Mouse (Mus musculus): ENCODE results near the gene Lmx1b. TPM values are rescaled to one million over a fixed set of nuclear protein-coding genes. Genes with fewer than 3 reads are reported as not detected.

Lmx1b gene
- polyA plus RNA-seq, 1 experiment from 2014 or later = 2.7 TPM

DNA sequence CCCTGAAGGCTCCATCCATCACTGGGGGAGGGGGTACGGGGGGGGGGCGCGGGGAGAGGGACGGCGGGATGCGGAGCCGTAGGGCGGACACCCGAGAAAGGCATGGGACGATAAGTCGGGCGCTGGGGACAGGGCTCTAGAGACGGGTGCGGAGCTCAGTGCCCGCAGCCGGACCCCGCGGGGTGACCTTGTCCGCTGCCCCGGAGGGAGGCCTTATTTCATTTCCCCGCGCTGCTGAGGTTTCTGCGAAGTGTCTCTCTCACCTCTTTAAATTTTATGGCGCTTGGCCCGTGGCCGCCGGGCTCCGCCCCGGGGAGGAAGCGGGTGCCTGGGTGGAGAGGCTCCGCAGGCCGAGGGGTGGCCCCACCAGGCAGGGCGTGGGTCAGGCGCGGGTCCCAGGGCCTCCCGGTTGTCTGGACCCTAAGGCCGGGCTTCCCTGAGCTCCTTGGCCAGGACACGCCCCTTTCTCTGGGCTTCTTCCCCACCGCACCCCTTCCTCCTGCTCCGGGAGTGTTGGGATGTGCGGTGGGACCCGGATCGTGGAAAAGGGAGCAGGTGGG, 96.0 kb downstream of the Lmx1b start:
- H3K36me3 ChIP-seq = no peaks in the 10 kb centered on the region
- H3K9ac ChIP-seq (replicated peaks) = peak overlapping the region; percentile 75
- H3K4me3 ChIP-seq (replicated peaks) = peak overlapping the region; percentile 51
- peak; percentile 34 for ATAC-seq
- peaks cover 36% of the 10 kb centered on the region for H3K4me1 ChIP-seq (replicated peaks)
- peak overlapping the region; percentile 90 for H3K27ac ChIP-seq
- peak overlapping the region; percentile 81 for H3K4me2 ChIP-seq (replicated peaks)
- WGBS = 1% methylated on average over 43 of the region's 43 CpGs
- no peaks in the 10 kb centered on the region for H3K9me3 ChIP-seq
- peaks cover 53% of the 10 kb centered on the region for H3K27me3 ChIP-seq

DNA sequence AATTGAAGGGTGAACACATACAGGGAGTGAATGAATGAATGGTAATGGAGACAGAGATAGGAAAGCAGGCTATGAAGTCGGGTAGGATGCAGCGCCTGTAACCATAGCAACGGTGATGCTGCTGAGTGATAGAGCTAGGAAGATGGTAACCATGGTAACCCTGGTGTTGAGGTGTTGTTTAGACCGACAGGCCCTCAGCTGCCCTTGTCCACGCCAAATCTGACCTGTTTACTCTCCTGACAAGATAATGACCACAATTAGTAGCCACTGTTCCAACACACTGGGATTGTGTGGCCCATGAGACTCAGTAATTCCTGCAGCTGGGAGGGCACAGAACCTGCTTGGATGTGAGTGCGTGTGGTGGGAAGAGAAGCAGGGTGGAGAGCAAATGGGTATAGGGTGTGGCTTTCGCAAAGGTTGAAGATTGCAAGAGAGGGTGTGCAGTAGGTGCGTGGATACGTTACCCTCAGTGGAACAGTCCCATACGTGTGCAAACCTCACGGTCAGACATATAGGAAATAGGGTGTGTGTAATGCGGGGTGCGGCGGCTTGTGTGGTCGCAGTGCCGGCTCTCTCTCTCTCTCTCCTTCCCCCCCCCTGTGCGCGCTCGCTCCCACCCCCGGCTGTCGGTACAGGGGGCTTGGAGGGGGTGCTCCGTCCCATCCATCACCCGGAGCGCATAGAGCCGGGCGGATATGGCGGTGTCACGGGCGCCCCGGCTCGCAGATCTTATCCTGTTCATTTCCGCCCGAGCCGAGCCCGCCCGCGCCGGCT, 96.7 kb downstream of the Lmx1b start:
- no peaks in the 10 kb centered on the region for H3K9me3 ChIP-seq
- H3K4me1 ChIP-seq (replicated peaks) = peaks cover 36% of the 10 kb centered on the region
- H3K4me3 ChIP-seq (replicated peaks) = peak overlapping the region; percentile 51
- H3K4me2 ChIP-seq (replicated peaks) = peak overlapping the region; percentile 81
- peak; percentile 82 for ATAC-seq
- peak overlapping the region; percentile 75 for H3K9ac ChIP-seq (replicated peaks)
- peak overlapping the region; percentile 90 for H3K27ac ChIP-seq
- H3K27me3 ChIP-seq = peaks cover 58% of the 10 kb centered on the region
- WGBS = under 1% methylated on average over 28 of the region's 38 CpGs
- no peaks in the 10 kb centered on the region for H3K36me3 ChIP-seq

DNA sequence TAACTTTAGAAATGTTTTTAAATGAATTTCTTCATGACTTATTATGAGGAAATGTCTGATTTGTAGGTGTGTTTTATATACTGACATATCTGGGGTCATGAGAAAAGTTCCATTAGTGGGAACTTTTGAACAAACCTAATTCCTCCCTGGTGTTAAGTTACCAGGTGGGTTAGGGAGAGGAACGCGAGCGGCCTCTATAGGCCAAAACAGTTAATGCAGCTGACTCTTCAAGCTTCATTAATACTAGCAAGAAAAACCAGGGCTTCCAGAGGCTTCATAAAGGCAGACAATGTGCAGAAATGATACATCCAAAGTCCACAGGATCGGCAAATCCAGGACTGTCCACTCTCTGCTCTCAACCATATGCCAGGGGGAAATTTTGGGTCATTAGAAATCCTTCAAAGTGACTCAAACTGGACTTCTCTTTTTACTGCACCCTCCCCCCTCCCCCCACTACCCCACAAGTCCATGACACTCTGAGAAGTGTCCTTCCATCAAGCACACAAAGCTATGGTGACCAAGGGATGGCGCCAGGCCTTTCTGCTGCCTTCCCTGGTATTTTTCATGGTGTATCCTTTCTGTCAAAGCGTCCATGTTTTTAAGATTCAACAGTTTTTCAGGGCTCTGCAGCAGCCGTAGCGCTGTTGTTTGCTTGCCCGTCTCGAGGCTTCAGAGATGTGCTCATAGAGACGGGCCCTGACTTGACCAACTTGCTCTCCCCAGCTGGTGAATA, 97.4 kb downstream of the Lmx1b start:
- Histone ChIP-seq H3K27ac (peak overlapping the region; percentile 90), H3K27me3 (peaks cover 64% of the 10 kb centered on the region), H3K4me3 (replicated peaks) (peak overlapping the region; percentile 51), H3K9me3 (no peaks in the 10 kb centered on the region), H3K36me3 (no peaks in the 10 kb centered on the region), H3K4me2 (replicated peaks) (peak overlapping the region; percentile 81), H3K4me1 (replicated peaks) (peaks cover 36% of the 10 kb centered on the region), H3K9ac (replicated peaks) (peak overlapping the region; percentile 75; the same call in 1 of the 2 replicates)
- WGBS = 3% methylated on average over 11 of the region's 11 CpGs
- 0 out of 2 replicates have a peak, but pooled peaks have one; percentile 1 for ATAC-seq

DNA sequence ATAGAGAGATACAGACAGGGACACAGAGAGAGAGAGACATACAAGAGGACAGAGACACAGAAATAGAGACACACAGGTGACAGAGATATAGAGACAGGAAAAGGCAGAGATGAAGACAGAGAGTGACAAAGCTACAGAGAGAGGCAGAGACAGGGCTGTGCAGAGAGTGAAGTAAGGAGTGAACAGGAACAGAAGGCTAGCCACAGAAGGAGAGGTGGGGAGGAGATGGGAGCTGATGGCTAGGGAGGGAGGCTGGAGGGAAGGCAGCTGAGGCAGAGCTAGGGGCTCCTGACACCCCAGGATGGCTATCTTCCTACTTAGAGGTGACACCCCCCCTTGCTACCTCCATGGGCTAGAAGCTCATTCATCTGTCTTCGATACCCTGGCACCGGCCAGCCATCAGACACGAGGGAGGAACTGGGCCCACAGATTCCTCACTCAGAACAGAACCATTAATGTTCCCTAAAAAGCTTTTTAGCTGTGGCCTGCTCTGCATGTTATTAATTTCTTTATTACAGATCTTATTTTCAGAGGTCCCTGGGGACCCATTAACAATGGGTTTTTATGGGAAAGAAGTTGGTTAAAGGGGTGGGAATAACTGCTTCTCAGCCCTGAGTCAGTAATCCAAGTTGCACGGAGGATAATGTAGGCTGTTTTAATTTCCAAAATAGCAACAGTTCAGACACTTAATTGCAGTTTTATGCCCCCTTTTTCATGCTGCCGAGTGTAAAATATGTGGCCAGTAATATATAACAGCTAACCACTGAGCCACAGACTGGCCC, 114.8 kb downstream of the Lmx1b start:
- H3K4me2 ChIP-seq (replicated peaks) = no peak overlapping the region
- H3K4me3 ChIP-seq (replicated peaks) = no peak overlapping the region
- H3K4me1 ChIP-seq (replicated peaks) = no peaks in the 10 kb centered on the region
- peaks cover 8% of the 10 kb centered on the region; the same call in 1 of the 2 replicates for H3K9me3 ChIP-seq
- H3K36me3 ChIP-seq = no peaks in the 10 kb centered on the region
- H3K27ac ChIP-seq = no peak overlapping the region
- H3K27me3 ChIP-seq = no peaks in the 10 kb centered on the region
- no peak for ATAC-seq
- 86% methylated on average over 5 of the region's 5 CpGs for WGBS
- H3K9ac ChIP-seq (replicated peaks) = no peak overlapping the region

DNA sequence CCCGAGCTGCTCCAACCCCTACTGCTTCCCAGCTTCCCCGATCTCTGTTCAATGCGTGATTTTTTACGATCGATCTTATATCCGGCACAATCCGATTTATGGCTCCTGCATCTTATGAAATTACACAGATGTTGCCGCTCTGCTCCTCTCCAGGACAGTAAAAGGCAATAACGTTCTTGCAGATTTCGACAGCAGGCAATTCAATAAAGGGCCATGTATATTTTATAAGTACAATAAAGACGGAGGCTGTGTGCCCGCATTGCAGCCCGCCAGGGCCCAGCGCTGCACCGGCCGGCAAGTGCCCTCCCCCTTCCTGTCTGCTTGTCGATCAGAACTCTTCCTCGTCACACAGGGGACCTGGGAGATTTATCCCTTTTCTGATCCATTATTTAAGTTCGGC, 124.5 kb downstream of the Lmx1b start:
- WGBS = 67% methylated on average over 19 of the region's 19 CpGs
- no peak overlapping the region for H3K27ac ChIP-seq

GRCm38 (mm10) chr2:33515431-33515830, 124.9 kb downstream of the Lmx1b start:
- H3K9ac ChIP-seq (replicated peaks) = no peak overlapping the region
- H3K36me3 ChIP-seq = no peaks in the 10 kb centered on the region
- H3K4me3 ChIP-seq (replicated peaks) = no peak overlapping the region
- no peak overlapping the region for H3K27ac ChIP-seq
- H3K4me1 ChIP-seq (replicated peaks) = no peaks in the 10 kb centered on the region
- no peaks in the 10 kb centered on the region; the same call in 1 of the 2 replicates for H3K9me3 ChIP-seq
- 86% methylated on average over 8 of the region's 8 CpGs for WGBS
- no peak overlapping the region for H3K4me2 ChIP-seq (replicated peaks)
- no peaks in the 10 kb centered on the region for H3K27me3 ChIP-seq
- ATAC-seq = no peak

More for the DNA sequence above, 124.5 kb downstream of the Lmx1b start:
- Histone ChIP-seq H3K9me3 (no peaks in the 10 kb centered on the region; the same call in 1 of the 2 replicates), H3K4me2 (replicated peaks) (no peak overlapping the region), H3K36me3 (no peaks in the 10 kb centered on the region), H3K4me1 (replicated peaks) (no peaks in the 10 kb centered on the region), H3K4me3 (replicated peaks) (no peak overlapping the region), H3K9ac (replicated peaks) (no peak overlapping the region), H3K27me3 (no peaks in the 10 kb centered on the region)
- ATAC-seq = no peak

Other genes starting within 250 kb of the Lmx1b start
- 6.9 and 7.3 TPM in 2 replicates for gene Zbtb34, start 209.2 kb downstream of the Lmx1b start, polyA plus RNA-seq (2015; fragmentation: Nextera tagmentation; extraction: Ambion mirVana)
- 29.0 and 29.7 TPM in 2 replicates for gene Zbtb43, start 172.0 kb downstream of the Lmx1b start, polyA plus RNA-seq (2015; fragmentation: Nextera tagmentation; extraction: Ambion mirVana)
- gene Mvb12b, start 247.4 kb upstream of the Lmx1b start, polyA plus RNA-seq (2015; fragmentation: Nextera tagmentation; extraction: Ambion mirVana) = 68.1 and 73.0 TPM in 2 replicates